ENCODE assay signal across 8 mouse cellular contexts in the genomic region with DNA sequence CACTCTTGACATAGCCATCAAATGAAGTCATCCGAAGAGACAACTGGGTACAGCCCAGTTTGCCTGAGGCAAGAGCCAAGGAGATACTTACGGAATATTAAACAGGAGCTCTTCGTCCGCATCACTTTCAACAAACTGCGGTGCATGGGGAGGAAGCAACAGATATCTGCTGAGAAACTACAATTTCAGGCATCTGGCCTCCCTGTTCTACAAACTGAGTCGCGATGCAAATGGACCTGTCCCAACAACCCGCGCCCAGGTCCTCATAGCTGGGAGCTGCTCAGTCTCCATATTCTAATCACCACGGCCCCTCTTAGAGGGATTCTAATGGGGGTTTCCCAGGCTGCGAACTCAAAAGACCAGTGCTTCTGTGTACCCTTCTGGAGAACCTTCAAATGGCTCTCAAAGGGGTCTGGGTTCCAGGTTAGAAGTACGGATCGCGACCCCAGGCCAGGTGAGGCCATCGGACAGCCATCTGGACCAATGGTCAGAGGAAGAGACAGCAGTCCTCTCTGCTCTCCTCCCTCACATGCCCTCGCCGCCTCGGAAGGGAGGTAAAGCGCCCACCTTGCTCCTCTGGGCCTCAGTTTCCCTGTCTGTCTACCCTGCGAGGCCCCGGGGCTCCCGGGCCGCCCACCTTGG. TPM values are rescaled to one million over a fixed set of nuclear protein-coding genes. Genes with fewer than 3 reads are reported as not detected.
DNase-seq lines count a peak whose midpoint lies in the region; ATAC-seq and TF ChIP-seq lines count a peak whose summit lies in the region.

No protein-coding gene starts in this region.

- H3K27me3 ChIP-seq in testis, adult 2 months (ENCODE audit: control insufficient read depth, insufficient read depth, low read length), result no peaks in the 10 kb centered on the region
- H3K27me3 ChIP-seq in intestine, postnatal 0 days (replicated peaks; ENCODE audit: control insufficient read depth, insufficient read depth, low read length), result no peaks in the 10 kb centered on the region
- no peaks in the 10 kb centered on the region for H3K27me3 ChIP-seq in neural tube, embryonic 12.5 days (replicated peaks)

- H3K4me3 ChIP-seq in testis, adult 2 months (ENCODE audit: control insufficient read depth, low read depth, low read length), result peak overlapping the region; percentile 97
- H3K4me3 ChIP-seq in intestine, postnatal 0 days (ENCODE audit: low read depth, low read length), result peak overlapping the region; percentile 89
- H3K4me3 ChIP-seq in neural tube, embryonic 12.5 days, result peak overlapping the region; percentile 96

- no peak for TF ChIP-seq CTCF in testis, adult 2 months (IDR thresholded peaks at IDR 0.05; ENCODE audit: control insufficient read depth, insufficient read depth, insufficient replicate concordance, low read depth, low read length)
- no peak for TF ChIP-seq CTCF in intestine, postnatal 0 days (IDR thresholded peaks at IDR 0.05; ENCODE audit: low read depth)

- peak; percentile 34 for DNase-seq in embryo, embryonic 10.5 days (ENCODE audit: low spot score)
- no peak for DNase-seq in embryo, embryonic 10 days (ENCODE audit: low spot score)
- no peak for DNase-seq in testis, postnatal 10 days (ENCODE audit: low spot score)
- no peak for DNase-seq in c-Kit-positive CD71-positive TER-119-positive erythroid progenitor cells, embryonic 14.5 days (ENCODE audit: low spot score)
- DNase-seq in ovary, adult 18-20 months (ENCODE audit: low spot score), result no peak

- peaks cover 3% of the 10 kb centered on the region; the same call in 1 of the 2 replicates for H3K36me3 ChIP-seq in testis, adult 2 months (ENCODE audit: control insufficient read depth, insufficient read depth, low read length)
- peaks cover 16% of the 10 kb centered on the region; the same call in 1 of the 2 replicates for H3K36me3 ChIP-seq in intestine, postnatal 0 days (ENCODE audit: control insufficient read depth, insufficient read depth)
- peaks cover 25% of the 10 kb centered on the region for H3K36me3 ChIP-seq in neural tube, embryonic 12.5 days

- ATAC-seq in intestine, postnatal 0 days, result no peak; the same call in 1 of the 2 replicates
- no peak; the same call in 1 of the 2 replicates for ATAC-seq in neural tube, embryonic 12.5 days (ENCODE audit: low FRiP score, low read depth)

- peaks cover 6% of the 10 kb centered on the region for H3K4me1 ChIP-seq in testis, adult 2 months (ENCODE audit: control insufficient read depth, insufficient read depth, low read length)
- 0 out of 2 replicates have a peak, but pooled peaks cover 8% of the 10 kb centered on the region for H3K4me1 ChIP-seq in intestine, postnatal 0 days (replicated peaks; ENCODE audit: control insufficient read depth, insufficient read depth, low read length)
- H3K4me1 ChIP-seq in neural tube, embryonic 12.5 days, result peaks cover 17% of the 10 kb centered on the region

- H3K9ac ChIP-seq in intestine, postnatal 0 days (ENCODE audit: low read depth, low read length), result peak overlapping the region; percentile 85
- H3K9ac ChIP-seq in neural tube, embryonic 12.5 days, result peak overlapping the region; percentile 96

- peak overlapping the region; percentile 76 for H3K27ac ChIP-seq in testis, adult 2 months (ENCODE audit: control insufficient read depth, insufficient read depth, low read depth, low read length)
- H3K27ac ChIP-seq in intestine, postnatal 0 days (ENCODE audit: low read depth, low read length), result peak overlapping the region; percentile 82
- peak overlapping the region; percentile 62; the same call in 1 of the 2 replicates for H3K27ac ChIP-seq in neural tube, embryonic 12.5 days

- H3K9me3 ChIP-seq in intestine, postnatal 0 days (ENCODE audit: control insufficient read depth), result no peaks in the 10 kb centered on the region
- H3K9me3 ChIP-seq in neural tube, embryonic 12.5 days, result no peaks in the 10 kb centered on the region

- TF ChIP-seq POLR2A in testis, adult 2 months (IDR thresholded peaks at IDR 0.05; ENCODE audit: control insufficient read depth, low read depth, low read length), result no peak

- H3K4me2 ChIP-seq in intestine, postnatal 0 days (replicated peaks; ENCODE audit: low read depth), result peak overlapping the region; percentile 94
- H3K4me2 ChIP-seq in neural tube, embryonic 12.5 days (replicated peaks), result peak overlapping the region; percentile 92

- 4% methylated on average over 23 of the region's 23 CpGs for WGBS in intestine, postnatal 0 days
- WGBS in neural tube, embryonic 12.5 days, result 8% methylated on average over 23 of the region's 23 CpGs

RNA-seq across cellular contexts. Expression of a gene that starts 0.6 kb away (rescaled TPM):
- 56.1 and 60.7 TPM in 2 replicates for polyA plus RNA-seq in testis, adult 2 months (2012; rRNA removed)
- polyA plus RNA-seq in intestine, postnatal 0 days (2015; fragmentation: Nextera tagmentation; extraction: Ambion mirVana), result 56.7 and 57.7 TPM in 2 replicates
- 63.2 and 63.3 TPM in 2 replicates for polyA plus RNA-seq in neural tube, embryonic 12.5 days (2016; fragmentation: Nextera tagmentation; extraction: Ambion mirVana)

RNA-seq across cellular contexts. Expression of a gene that starts 14.0 kb away (rescaled TPM):
- polyA plus RNA-seq in testis, adult 2 months (2012; rRNA removed), result 24.6 and 26.7 TPM in 2 replicates
- polyA plus RNA-seq in intestine, postnatal 0 days (2015; fragmentation: Nextera tagmentation; extraction: Ambion mirVana), result 90.3 and 94.9 TPM in 2 replicates
- polyA plus RNA-seq in neural tube, embryonic 12.5 days (2016; fragmentation: Nextera tagmentation; extraction: Ambion mirVana), result 189 and 194 TPM in 2 replicates

RNA-seq across cellular contexts. Expression of a gene that starts 22.9 kb away (rescaled TPM):
- 8.9 and 10.8 TPM in 2 replicates for polyA plus RNA-seq in testis, adult 2 months (2012; rRNA removed)
- 99.5 and 131 TPM in 2 replicates for polyA plus RNA-seq in intestine, postnatal 0 days (2015; fragmentation: Nextera tagmentation; extraction: Ambion mirVana)
- polyA plus RNA-seq in neural tube, embryonic 12.5 days (2016; fragmentation: Nextera tagmentation; extraction: Ambion mirVana), result 34.8 and 38.9 TPM in 2 replicates

RNA-seq across cellular contexts. Expression of a gene that starts 35.1 kb away (rescaled TPM):
- polyA plus RNA-seq in testis, adult 2 months (2012; rRNA removed), result 12.0 and 14.1 TPM in 2 replicates
- 17.1 and 18.3 TPM in 2 replicates for polyA plus RNA-seq in intestine, postnatal 0 days (2015; fragmentation: Nextera tagmentation; extraction: Ambion mirVana)
- polyA plus RNA-seq in neural tube, embryonic 12.5 days (2016; fragmentation: Nextera tagmentation; extraction: Ambion mirVana), result 32.1 and 35.0 TPM in 2 replicates

RNA-seq across cellular contexts. Expression of a gene that starts 40.2 kb away (rescaled TPM):
- polyA plus RNA-seq in testis, adult 2 months (2012; rRNA removed), result 10.2 and 11.6 TPM in 2 replicates
- polyA plus RNA-seq in intestine, postnatal 0 days (2015; fragmentation: Nextera tagmentation; extraction: Ambion mirVana), result 232 and 235 TPM in 2 replicates
- 55.9 and 56.6 TPM in 2 replicates for polyA plus RNA-seq in neural tube, embryonic 12.5 days (2016; fragmentation: Nextera tagmentation; extraction: Ambion mirVana)
